In the genomic region with DNA sequence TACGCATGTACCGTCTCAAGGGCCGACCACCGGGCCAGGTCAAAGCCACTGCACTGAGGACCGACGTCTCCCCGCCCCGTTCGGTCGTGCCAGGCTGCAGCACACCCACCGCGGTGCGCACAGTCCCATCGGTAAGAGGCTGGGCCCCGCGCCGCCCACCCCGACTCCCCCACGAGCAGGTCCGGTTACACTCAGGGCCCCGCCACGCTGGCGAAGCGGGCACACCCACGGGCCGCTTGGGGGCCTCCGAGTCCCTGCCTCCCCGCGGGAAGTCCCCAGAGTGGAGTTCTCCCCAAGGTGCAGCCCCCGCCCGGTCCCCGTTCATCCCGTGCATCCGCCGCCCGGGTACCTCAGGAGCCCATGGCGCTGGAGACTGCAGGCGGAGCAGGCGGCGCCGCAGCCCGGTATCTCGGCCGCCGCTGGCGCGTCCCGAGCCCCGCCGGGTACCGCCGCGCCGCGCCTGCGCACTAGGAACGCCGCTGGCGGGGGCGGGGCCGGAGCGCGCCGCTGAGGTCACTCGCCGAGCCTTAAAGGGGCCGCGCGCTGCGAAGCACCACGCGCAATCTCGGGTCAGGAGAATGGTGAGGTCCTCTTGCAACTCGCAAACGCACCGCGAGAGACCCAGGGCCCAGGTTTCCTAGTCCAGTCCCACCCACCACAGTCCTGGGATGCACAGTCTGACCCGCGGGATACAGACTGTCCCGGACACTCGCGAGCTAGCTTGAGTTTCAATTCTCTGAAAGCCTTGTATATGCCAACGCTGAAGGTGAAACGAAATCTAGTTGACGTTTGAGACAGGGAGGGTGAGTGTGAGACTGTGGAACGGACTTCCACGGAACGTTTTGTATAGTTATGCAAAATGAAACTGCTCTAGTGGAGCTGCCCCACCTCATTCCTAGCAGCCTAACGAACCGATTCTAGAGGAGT, we compare ENCODE assay signal across 1 mouse cellular context.
TF ChIP-seq lines count a peak whose summit lies in the region.

A gene (minus strand): TSS at position 734 of the 927 bp plus-strand sequence.

TF ChIP-seq in CH12.LX, 34 proteins besides CTCF, POLR2A, EP300 and RAD21 (continued from another document):
- TF ChIP-seq JUND (conservative IDR thresholded peaks at IDR 0.05; ENCODE audit: low read depth, low read length) (peak; percentile 35; the same call in 1 of the 2 replicates), TBP (conservative IDR thresholded peaks at IDR 0.05; ENCODE audit: low read depth, low read length) (no peak), GABPA (IDR thresholded peaks at IDR 0.05; ENCODE audit: insufficient replicate concordance, low read depth, low read length) (no peak), ZMIZ1 (IDR thresholded peaks at IDR 0.05; ENCODE audit: low read depth, low read length) (peak; percentile 55; the same call in 1 of the 2 replicates), UBTF (IDR thresholded peaks at IDR 0.05; ENCODE audit: low read depth, low read length) (no peak), POLR2AphosphoS2 (IDR thresholded peaks at IDR 0.05; ENCODE audit: low read depth, low read length) (no peak), ETS1 (conservative IDR thresholded peaks at IDR 0.05; ENCODE audit: low read depth, low read length) (no peak), JUN (IDR thresholded peaks at IDR 0.05; ENCODE audit: insufficient read depth, low read depth, low read length) (peak; percentile 60), MAFK (IDR thresholded peaks at IDR 0.05; ENCODE audit: insufficient replicate concordance, low read length) (no peak), ZKSCAN1 (IDR thresholded peaks at IDR 0.05; ENCODE audit: borderline replicate concordance, low read depth, low read length) (no peak), CHD2 (IDR thresholded peaks at IDR 0.05; ENCODE audit: low read length) (0 out of 2 replicates have a peak, but pooled peaks have one; percentile 13), SMC3 (IDR thresholded peaks at IDR 0.05; ENCODE audit: low read depth, low read length) (no peak), MXI1 (IDR thresholded peaks at IDR 0.05; ENCODE audit: low read depth, low read length) (peak; percentile 31; the same call in 1 of the 2 replicates), CHD1 (IDR thresholded peaks at IDR 0.05; ENCODE audit: low read depth, low read length) (no peak), TCF12 (IDR thresholded peaks at IDR 0.05; ENCODE audit: low read depth, low read length) (0 out of 2 replicates have a peak, but pooled peaks have one; percentile 44), MEF2A (IDR thresholded peaks at IDR 0.05; ENCODE audit: borderline replicate concordance, low read depth, low read length) (no peak; the same call in 1 of the 2 replicates), NRF1 (IDR thresholded peaks at IDR 0.05; ENCODE audit: low read depth, low read length) (peak; percentile 91), E2F4 (IDR thresholded peaks at IDR 0.05; ENCODE audit: insufficient replicate concordance, low read depth, low read length) (no peak), KAT2A (IDR thresholded peaks at IDR 0.05; ENCODE audit: insufficient replicate concordance, low read length) (no peak), BHLHE40 (IDR thresholded peaks at IDR 0.05; ENCODE audit: low read depth, low read length) (no peak)
TF ChIP-seq in CH12.LX: peak in this region for 13.
